Mouse (Mus musculus) CD4-positive helper T cell, adult 2 months (primary cell): ENCODE measurements around the gene Fastkd5.
"Not testable (repeated sequence)": the region's sequence is repeated elsewhere in the genome, so short reads cannot be mapped to it uniquely, and the experiment has no call there.

Source experiments
- DNase-seq: peaks from one replicate; pipeline ENCODE4 v3.0.0-alpha.2; 2012; ENCODE audit warnings: low read depth, missing footprints, low spot score

Gene Fastkd5

DNA sequence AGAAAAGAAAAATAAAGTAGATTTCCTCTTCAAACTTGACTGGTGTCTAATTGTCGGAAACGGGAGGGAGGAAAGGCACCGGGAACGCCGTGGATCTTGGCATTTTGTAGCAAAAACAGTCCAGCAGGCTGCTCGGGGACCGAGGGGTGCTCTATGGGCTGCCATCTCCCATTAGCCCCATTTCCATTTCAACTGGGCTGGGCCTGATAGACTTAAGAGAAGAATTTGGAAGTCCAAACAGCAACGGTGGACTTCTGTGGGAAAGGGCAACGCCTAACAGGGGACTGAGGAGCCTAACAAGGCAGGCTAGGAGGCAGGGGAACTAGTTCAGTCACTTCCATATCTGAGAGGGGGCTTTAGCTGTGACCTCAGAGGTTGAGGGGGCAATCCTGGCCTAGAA is 52.8 kb downstream of the Fastkd5 start:
- no peak for DNase-seq

DNA sequence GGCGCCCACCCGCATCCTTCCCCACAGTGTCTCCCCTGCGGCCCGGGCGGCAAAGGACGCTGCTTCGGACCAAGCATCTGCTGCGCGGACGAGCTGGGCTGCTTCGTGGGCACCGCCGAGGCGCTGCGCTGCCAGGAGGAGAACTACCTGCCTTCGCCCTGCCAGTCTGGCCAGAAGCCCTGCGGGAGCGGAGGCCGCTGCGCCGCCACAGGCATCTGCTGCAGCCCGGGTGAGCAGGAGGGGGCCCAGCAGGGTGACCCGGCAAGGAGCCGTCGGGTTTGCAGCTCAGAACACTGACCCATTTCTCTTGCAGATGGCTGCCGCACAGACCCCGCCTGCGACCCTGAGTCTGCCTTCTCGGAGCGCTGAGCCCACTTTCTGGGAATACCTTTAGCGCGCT is 53.3 kb downstream of the Fastkd5 start:
- DNase-seq, result not testable (repeated sequence)

DNA sequence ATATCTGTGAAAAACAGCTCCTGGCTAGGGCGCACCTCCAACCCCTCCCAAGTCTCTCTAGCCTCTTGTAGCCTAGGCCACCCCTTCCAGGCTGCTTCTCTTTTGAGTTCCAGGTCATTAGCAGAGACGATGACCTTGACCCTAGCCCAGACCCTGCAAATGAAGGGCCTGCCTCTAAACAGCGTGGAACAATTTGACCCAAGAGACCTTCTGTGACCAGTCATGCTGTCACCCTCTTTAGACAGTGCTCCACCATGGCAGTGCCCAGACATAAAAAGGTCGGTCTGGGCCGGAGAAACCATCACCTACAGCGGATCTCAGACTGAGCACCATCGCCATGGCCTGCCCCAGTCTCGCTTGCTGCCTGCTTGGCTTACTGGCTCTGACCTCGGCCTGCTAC is 54.0 kb downstream of the Fastkd5 start, which contains the start of gene Oxt:
TSS of gene Oxt (plus strand) at position 301 of the 400 bp plus-strand sequence.
- no peak for DNase-seq

DNA sequence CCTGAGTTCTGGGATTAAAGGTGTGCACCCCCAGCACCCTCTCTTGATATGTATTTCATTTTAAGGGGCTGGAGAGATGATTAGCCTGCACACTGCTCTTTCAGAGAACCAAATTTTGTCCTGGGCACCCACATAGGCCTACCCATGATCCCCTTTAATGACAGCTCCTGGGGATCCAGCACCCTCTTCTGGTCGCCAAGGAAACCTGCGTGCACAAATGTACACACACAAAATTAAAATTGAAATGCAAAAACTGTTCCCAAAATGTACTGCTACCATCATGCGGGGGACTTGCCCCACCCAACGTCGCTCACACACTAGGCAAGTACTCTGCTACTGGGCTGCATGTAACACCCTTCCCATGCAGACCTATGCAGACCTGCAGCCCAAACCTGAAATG is 54.9 kb downstream of the Fastkd5 start:
- DNase-seq, result no peak

DNA sequence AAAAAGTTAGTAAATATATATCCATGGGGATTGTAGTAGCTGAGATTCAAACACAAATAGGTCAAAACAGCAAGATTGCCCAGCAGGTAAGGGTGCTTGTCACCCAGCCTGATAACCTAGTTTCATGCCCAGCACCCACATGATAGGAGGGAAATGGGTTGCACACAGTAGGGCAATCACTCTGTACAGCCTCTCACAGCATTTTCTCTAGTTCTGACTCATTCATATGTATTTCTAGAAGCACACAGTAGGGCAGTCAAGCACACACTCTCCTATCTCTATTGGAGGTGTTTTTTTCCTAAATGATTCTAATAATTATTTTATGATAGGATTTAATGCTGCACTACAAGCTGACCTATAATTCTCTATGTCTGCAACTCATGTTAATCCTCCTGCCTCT is 59.9 kb downstream of the Fastkd5 start:
- DNase-seq, result no peak

DNA sequence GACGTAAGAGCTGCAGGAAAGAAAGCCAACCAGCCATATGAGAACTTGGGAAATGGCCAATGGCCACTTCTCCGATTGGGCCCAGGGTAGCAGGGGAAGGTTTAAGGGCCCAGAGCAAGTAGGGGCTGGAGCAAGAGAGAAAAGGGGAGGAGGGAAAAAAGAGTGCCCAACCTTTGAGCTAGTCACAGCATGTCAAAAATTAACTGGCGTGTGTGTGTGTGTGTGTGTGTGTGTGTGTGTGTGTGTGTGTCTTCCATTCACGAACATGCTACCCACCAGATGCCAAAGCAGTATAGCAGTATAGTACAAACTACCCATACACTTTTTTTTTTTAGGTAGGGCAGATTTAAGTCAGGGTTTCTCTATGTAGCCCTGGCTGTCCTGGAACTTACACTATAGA is 60.9 kb downstream of the Fastkd5 start:
- DNase-seq, result no peak

DNA sequence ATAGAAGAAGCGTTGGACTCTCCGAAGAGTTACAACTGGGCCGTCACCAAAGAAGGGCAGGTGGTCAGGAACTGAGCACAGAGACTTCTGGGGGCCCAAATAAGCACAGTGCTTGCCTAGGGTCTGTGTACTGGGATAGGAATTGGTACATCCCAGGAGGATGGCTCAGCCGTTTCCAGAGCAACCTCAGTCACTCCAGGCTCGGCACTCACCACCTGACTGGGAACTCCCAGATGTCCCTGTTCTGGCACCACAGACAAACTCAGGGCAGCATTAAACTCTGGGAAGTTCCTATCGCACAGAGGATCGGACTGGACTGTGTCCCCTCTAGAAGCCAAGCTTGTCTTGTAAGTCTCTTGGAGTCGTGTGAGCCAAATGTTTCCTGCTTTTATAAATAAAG is 64.8 kb downstream of the Fastkd5 start:
- no peak for DNase-seq

DNA sequence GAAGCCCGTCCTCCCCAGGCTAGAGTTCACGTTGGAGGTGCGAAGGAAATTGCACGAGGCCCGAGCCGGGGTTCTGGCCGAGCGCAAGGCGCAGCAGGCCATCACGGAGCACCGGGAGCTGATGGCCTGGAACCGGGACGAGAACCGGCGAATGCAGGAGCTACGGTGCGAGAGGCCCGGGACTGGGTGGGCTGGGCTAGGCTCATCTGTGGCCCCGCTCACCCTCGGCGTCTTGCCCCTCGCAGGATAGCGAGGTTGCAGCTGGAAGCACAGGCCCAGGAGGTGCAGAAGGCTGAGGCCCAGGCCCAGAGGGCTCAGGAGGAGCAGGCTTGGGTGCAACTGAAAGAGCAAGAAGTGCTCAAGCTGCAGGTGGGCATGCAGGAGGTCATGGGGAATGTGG is 65.8 kb downstream of the Fastkd5 start:
- no peak for DNase-seq
